Mouse (Mus musculus) intestine, embryonic 14.5 days (tissue): ENCODE measurements at regions not wholly inside any gene's neighbourhood (a gene's known extent, or its start where the extent isn't known, plus 50 kb on each side); places are given as distances from the start of the nearest gene placed in this dataset.

Experiments used
- ATAC-seq: fragments of 200-750 bp; cut with Nextera tagmentation; replicated peaks from 2 replicates; pipeline ENCODE4 v1.8.0; 2017; ENCODE audit warnings: low read depth, moderate number of reproducible peaks, moderate TSS enrichment, moderate library complexity; ENCODE audit not compliant: low FRiP score, low TSS enrichment
- DNase-seq: peaks from one replicate; pipeline ENCODE4 v3.0.0-alpha.2; 2018; ENCODE audit warnings: low spot score
- H3K27ac ChIP-seq: fragments of 300-500 bp; sonication (generic); 2 replicates; pipeline ENCODE4 v1.5.1; 2014; ENCODE audit warnings: low read depth, mild to moderate bottlenecking, control low read depth
- H3K27me3 ChIP-seq: fragments of 300-500 bp; sonication (generic); replicated peaks from 2 replicates; pipeline ENCODE4 v1.6.1; 2014; ENCODE audit warnings: low read length, control low read depth; ENCODE audit not compliant: control insufficient read depth, insufficient read depth
- H3K36me3 ChIP-seq: fragments of 300-500 bp; sonication (generic); 2 replicates; pipeline ENCODE4 v1.6.1; 2014; ENCODE audit warnings: low read length, control low read depth; ENCODE audit not compliant: control insufficient read depth, insufficient read depth
- H3K4me1 ChIP-seq: fragments of 300-500 bp; sonication (generic); replicated peaks from 2 replicates; pipeline ENCODE4 v1.6.1; 2014; ENCODE audit warnings: low read length, control low read depth, mixed read lengths; ENCODE audit not compliant: control insufficient read depth, insufficient read depth
- H3K4me2 ChIP-seq: fragments of 300-500 bp; sonication (generic); 2 replicates; pipeline ENCODE4 v1.6.1; 2014; ENCODE audit warnings: low read length
- H3K4me3 ChIP-seq: fragments of 300-500 bp; sonication (generic); 2 replicates; pipeline ENCODE4 v1.5.1; 2014; ENCODE audit warnings: low read depth, low read length, control low read depth, mixed read lengths
- H3K9ac ChIP-seq: fragments of 300-500 bp; sonication (generic); 2 replicates; pipeline ENCODE4 v1.6.1; 2014; ENCODE audit warnings: mild to moderate bottlenecking, low read length
- H3K9me3 ChIP-seq: fragments of 300-500 bp; sonication (generic); 2 replicates; pipeline ENCODE4 v1.6.1; 2016; ENCODE audit warnings: low read length, control low read depth; ENCODE audit not compliant: control insufficient read depth
- whole genome bisulfite sequencing: fragments of 180-500 bp; shearing (Covaris S2); extraction: QIAGEN DNeasy Blood & Tissue Kit; methylation state at CpG from one replicate; pipeline ENCODE4 v1.1.7; 2014; 5-methylcytosine and 5-hydroxymethylcytosine counted together

DNA sequence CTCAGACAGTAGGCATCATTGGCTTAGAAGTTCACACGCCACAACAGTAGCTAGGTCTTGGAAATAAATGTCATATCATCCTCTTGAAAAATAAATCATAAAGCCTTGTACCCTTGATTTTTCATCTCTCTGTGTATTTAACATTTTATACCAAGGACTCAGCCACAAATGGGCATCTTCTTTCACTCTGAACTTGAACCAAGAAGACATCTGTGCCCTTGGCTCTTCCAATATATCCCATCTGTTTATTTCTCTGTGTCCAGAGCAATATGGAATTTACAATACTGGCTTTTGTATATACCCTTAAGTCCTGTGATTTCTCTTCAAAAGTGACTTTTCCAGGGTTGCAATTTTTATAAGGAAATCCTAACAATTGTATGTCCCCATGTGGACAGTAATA is 222.7 kb downstream of the Tox3 start:
- Histone ChIP-seq H3K4me2 (no peak overlapping the region), H3K4me3 (no peak overlapping the region), H3K36me3 (no peaks in the 10 kb centered on the region), H3K27me3 (no peaks in the 10 kb centered on the region), H3K27ac (no peak overlapping the region), H3K4me1 (no peaks in the 10 kb centered on the region), H3K9ac (no peak overlapping the region), H3K9me3 (no peaks in the 10 kb centered on the region)
- WGBS, result 87% methylated on average over 1 of the region's 1 CpGs
- DNase-seq (no peak), ATAC-seq (no peak)

DNA sequence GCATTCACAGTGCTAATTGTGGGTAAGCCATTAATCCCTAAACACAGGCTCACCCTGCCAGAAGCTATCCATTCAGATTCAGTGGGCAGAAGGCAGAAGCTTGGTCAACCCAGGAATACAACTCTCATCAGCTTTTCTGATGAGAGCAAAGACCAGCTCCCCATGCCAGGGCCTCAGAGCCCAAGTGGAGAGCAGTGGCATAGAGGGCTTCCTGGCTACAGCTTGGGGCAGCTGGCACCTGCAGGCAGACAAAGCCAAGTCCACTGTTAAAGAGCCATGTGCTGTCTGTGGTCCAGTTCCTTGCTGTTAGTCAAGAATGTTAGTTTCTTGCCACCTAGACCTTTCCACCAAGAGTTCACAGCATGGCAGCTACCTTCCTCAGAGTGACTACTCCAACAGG is 225.0 kb downstream of the Tox3 start:
- Histone ChIP-seq H3K27ac (no peak overlapping the region), H3K9ac (no peak overlapping the region), H3K9me3 (no peaks in the 10 kb centered on the region), H3K36me3 (no peaks in the 10 kb centered on the region), H3K4me3 (no peak overlapping the region), H3K4me2 (no peak overlapping the region), H3K27me3 (no peaks in the 10 kb centered on the region), H3K4me1 (no peaks in the 10 kb centered on the region)
- ATAC-seq, result no peak
- no peak for DNase-seq

DNA sequence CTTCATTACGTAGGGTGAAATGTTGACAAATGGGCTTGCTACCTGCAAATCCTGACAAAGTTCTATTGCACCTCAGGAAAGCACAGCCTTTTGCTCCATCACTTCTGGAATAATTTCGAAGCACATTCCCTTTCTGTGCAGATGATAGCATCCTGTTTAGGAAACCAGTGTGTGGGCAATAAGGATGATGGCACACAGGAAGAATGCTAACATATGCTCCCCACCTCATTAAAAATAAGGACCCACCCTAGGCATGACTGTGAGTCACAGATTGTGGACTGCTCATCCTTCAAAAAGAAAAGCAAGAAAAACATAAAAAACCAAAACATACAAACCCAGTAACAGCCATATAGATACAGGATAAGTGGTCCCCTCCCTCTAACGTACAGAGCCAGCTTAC is 226.2 kb downstream of the Tox3 start:
- H3K9me3 ChIP-seq, result no peaks in the 10 kb centered on the region
- H3K9ac ChIP-seq, result no peak overlapping the region
- no peaks in the 10 kb centered on the region for H3K4me1 ChIP-seq
- no peak overlapping the region for H3K4me2 ChIP-seq
- no peak overlapping the region for H3K27ac ChIP-seq
- H3K4me3 ChIP-seq, result no peak overlapping the region
- no peaks in the 10 kb centered on the region for H3K36me3 ChIP-seq
- no peak for ATAC-seq
- no peak for DNase-seq
- 60% methylated on average over 3 of the region's 3 CpGs for WGBS
- H3K27me3 ChIP-seq, result no peaks in the 10 kb centered on the region

DNA sequence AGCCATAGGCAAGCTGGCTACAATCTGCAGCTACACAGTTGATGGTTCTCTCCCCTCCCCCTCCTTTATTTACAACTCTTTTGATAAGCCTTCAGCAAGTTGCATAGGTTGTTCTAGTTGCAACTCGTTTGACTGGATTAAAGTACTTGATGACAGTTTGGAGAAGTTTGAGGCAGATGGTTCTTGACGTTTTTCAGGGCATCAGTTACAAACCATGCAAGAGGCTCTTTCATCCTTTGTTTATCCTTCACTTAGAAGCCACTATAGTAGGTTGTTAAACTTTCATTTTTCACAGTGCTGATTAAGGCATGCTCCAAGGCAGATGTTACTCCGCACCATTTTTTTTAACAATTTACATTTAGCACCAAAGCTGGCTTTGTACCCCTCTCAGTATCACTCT is 227.1 kb downstream of the Tox3 start:
- DNase-seq, result no peak
- WGBS, result 18% methylated on average over 3 of the region's 3 CpGs
- H3K4me3 ChIP-seq, result no peak overlapping the region

DNA sequence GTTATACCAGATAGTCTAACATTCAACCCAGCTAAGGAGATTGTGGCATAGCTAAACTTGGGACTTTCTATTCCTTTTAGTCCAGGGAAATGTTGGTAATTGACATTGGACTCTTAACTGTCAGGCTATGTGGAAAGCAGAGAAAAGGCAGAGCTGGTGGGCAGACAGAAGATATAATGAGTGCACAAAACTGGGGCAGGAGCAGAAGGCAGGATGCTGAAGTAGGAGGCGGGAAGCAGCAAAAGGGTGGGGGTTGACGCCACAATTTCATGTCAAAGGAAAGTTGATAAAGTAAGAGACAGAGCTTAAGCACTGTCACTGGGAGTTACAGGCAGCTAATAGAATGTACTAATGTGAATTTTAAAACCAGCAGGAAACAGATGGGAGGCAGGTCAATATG is 232.7 kb downstream of the Tox3 start:
- Histone ChIP-seq H3K27me3 (no peaks in the 10 kb centered on the region), H3K4me2 (no peak overlapping the region), H3K9me3 (no peaks in the 10 kb centered on the region), H3K4me3 (no peak overlapping the region), H3K27ac (no peak overlapping the region), H3K9ac (no peak overlapping the region), H3K4me1 (no peaks in the 10 kb centered on the region), H3K36me3 (no peaks in the 10 kb centered on the region)
- DNase-seq (no peak), ATAC-seq (no peak)
- WGBS, result 75% methylated on average over 2 of the region's 2 CpGs

More for the DNA sequence above, 227.1 kb downstream of the Tox3 start:
- no peaks in the 10 kb centered on the region for H3K36me3 ChIP-seq
- no peaks in the 10 kb centered on the region for H3K27me3 ChIP-seq
- H3K9ac ChIP-seq, result no peak overlapping the region
- H3K4me1 ChIP-seq, result no peaks in the 10 kb centered on the region
- no peak for ATAC-seq
- H3K9me3 ChIP-seq, result no peaks in the 10 kb centered on the region
- no peak overlapping the region for H3K4me2 ChIP-seq
- H3K27ac ChIP-seq, result no peak overlapping the region

DNA sequence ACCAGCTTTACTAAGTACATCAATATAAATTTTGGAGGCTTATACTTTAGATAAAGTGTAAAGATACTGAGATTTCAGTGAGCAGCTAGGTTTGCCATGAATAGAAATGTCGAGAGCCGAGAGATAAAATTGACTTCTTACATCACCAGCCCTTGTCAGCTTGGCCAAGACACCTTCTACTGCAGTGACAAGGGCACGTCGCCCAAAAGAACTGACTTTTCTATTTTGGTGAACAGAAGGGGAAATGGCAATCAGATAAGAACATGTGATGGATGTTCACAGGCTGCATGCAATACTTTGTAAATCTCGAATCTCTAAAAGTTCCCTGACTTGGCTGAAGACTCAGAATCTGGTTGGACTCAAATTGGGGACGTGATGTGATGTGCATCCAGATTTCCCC is 247.6 kb downstream of the Tox3 start:
- H3K27me3 ChIP-seq, result no peaks in the 10 kb centered on the region
- no peak overlapping the region for H3K27ac ChIP-seq
- no peaks in the 10 kb centered on the region for H3K4me1 ChIP-seq
- H3K36me3 ChIP-seq, result no peaks in the 10 kb centered on the region
- no peak overlapping the region for H3K4me2 ChIP-seq
- ATAC-seq, result no peak
- H3K4me3 ChIP-seq, result no peak overlapping the region
- no peak for DNase-seq
- H3K9ac ChIP-seq, result no peak overlapping the region
- WGBS, result 78% methylated on average over 6 of the region's 6 CpGs
- no peaks in the 10 kb centered on the region for H3K9me3 ChIP-seq

DNA sequence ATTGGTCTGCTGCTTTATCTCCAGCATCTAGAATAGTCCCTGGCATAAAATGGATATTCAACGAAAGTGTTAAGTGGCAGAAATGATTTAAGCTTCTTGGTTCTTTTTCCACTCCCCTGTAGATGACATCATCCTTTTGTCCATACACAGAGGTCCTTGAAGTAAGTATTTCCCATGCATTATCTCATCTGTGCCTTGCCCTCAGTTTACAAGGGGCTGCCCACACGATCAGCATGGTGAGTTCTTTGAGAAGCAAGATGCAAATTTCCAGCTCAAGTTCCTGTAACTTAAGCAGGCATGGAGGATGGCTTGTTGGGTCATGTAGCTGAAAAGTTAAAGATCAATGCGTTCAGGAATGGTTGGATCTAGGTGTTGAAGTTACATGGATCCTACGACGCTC is 265.5 kb downstream of the Tox3 start:
- Histone ChIP-seq H3K4me3 (no peak overlapping the region), H3K4me2 (no peak overlapping the region), H3K36me3 (no peaks in the 10 kb centered on the region), H3K9me3 (0 out of 2 replicates have a peak, but pooled peaks cover 3% of the 10 kb centered on the region), H3K4me1 (no peaks in the 10 kb centered on the region), H3K27ac (no peak overlapping the region), H3K27me3 (no peaks in the 10 kb centered on the region), H3K9ac (no peak overlapping the region)
- DNase-seq (peak; percentile 23), ATAC-seq (no peak)
- WGBS, result 77% methylated on average over 5 of the region's 5 CpGs

DNA sequence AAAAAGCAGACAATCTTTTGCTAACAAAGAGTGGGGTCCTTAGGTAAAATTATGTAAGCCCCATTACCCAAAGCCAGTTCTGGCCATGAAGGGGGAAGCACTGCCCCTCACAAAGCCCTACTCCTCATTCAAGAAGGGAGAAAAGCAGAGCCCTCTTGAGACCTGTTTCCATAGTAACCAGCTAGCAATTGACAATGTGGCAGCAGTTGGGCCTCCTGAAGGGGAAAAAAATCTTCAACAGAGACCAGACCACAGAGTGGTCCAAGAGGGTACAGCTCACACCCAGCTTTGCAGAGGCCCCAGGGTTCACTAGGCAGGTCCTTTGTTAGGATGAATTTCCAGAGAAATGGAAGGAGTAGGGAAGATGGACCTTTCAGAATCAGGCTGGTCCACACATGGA is 271.8 kb downstream of the Tox3 start:
- no peaks in the 10 kb centered on the region for H3K27me3 ChIP-seq
- no peaks in the 10 kb centered on the region for H3K9me3 ChIP-seq
- no peaks in the 10 kb centered on the region for H3K36me3 ChIP-seq
- no peak overlapping the region for H3K27ac ChIP-seq
- DNase-seq (no peak), ATAC-seq (no peak)
- no peak overlapping the region for H3K4me3 ChIP-seq
- no peaks in the 10 kb centered on the region for H3K4me1 ChIP-seq
- no peak overlapping the region for H3K9ac ChIP-seq
- H3K4me2 ChIP-seq, result no peak overlapping the region

DNA sequence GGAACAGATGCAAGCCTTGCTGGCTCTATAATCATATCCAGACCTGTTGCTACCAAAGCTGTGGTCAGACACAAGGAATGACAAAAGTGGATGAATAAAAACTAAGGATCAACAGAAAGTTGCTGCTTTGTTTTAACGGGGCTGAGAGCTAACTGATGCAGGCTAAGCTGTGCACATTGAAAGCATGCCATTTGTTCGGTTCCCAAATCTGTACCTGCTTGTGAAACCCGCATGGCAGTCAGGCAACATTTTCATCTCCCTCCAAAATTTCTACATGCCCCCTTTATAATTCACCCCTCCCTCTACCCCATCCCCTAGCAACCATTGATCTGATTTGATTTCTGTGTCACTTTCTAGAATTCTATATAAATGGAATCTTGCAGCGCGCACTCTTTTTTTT is 272.3 kb downstream of the Tox3 start:
- Histone ChIP-seq H3K4me2 (no peak overlapping the region), H3K4me3 (no peak overlapping the region), H3K27me3 (no peaks in the 10 kb centered on the region), H3K9me3 (no peaks in the 10 kb centered on the region), H3K4me1 (no peaks in the 10 kb centered on the region), H3K36me3 (no peaks in the 10 kb centered on the region), H3K27ac (no peak overlapping the region), H3K9ac (no peak overlapping the region)
- WGBS, result 84% methylated on average over 5 of the region's 5 CpGs
- DNase-seq (no peak), ATAC-seq (no peak)
